Mouse (Mus musculus): Measurements from ENCODE around the gene 1700016H13Rik. TPM values are rescaled to one million over a fixed set of nuclear protein-coding genes. Genes with fewer than 3 reads are reported as not detected.

Gene 1700016H13Rik
- total RNA-seq, 4 experiments from 2014 or later, result not detected

DNA sequence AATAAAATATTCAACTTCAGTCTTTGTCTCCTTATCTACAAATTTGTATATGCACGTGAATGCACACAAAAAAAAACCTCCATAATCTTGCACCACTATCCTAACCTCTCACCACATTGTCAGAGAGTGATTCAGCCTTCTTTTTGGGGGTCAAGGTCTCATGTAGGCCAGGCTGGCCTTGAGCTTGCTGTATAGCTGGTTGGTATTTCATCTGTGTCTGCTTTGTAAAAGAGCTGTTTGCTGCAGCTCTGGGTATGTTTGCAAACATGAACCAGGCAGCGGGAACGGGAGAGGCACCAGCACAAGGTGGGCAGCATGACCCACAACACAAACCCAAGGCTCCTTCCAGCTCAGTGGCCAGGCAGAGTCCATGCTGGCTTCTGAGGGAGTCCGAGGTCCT, 17.8 kb upstream of the 1700016H13Rik start:
- no peak for DNase-seq (ENCODE audit: low spot score in 2 of 2)

DNA sequence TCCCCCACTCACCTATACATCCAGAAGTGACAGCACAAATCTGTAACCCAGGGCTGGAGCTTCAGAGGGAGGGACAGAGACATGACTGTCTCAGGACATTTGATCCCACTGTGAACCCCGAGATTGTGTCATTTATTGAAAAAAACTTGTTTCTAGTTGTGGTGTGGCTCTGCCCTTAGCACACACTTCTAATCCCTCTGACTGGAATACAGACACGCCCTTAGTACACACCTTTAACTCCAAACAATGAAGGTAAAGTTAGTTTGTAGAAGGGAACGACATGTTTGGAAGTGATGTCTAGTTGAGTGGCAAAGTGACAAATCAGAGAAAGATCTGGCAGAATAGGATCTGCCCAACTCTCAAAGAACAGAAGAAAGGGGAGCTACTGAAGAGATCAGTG, 16.0 kb upstream of the 1700016H13Rik start:
- no peak for DNase-seq (ENCODE audit: low spot score in 2 of 2)

DNA sequence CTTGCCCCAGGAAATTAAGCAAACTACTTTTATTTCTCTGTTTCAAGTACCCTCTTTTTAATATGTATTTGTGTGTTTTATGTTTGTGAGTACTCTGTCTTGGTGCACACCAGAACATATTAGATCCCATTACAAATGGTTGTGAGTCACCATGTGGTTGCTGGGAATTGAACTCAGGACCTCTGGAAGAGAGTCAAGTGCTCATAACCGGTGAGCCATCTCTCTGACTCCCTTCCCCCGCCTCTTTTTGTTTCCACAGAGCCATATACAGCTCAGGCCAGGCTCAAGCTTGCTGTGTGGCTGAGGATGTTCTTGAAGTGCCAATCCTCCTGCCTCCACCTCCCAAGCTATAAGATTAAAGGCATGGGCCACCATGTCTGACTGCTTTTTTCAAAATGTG, 10.1 kb upstream of the 1700016H13Rik start:
- no peak for DNase-seq (ENCODE audit: low spot score in 2 of 2)

- DNase-seq (ENCODE audit: low spot score in 2 of 2), result no peak
Measured at GRCm38 (mm10) chr5:103664932-103665331, 9.1 kb upstream of the 1700016H13Rik start.

DNA sequence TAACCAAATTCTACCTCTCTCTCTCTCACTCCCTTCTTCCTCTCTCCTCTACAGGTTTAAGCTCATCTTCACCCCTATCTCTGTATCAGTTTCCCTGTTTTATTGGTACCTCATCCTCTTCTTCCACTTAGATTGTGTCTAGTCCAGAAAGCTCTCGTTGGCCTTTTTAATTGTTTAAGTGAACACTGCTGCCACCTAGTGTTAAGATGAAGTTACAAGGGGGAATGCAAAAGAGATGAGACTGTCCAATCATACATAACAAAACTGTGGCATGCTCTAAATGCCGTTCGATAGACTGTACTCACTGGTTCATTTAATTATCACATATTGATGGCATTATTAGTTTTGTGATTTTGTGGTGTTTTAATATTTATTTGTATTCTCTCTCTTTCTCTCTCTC, 3.8 kb upstream of the 1700016H13Rik start:
- no peak for DNase-seq (ENCODE audit: low spot score in 2 of 2)

DNA sequence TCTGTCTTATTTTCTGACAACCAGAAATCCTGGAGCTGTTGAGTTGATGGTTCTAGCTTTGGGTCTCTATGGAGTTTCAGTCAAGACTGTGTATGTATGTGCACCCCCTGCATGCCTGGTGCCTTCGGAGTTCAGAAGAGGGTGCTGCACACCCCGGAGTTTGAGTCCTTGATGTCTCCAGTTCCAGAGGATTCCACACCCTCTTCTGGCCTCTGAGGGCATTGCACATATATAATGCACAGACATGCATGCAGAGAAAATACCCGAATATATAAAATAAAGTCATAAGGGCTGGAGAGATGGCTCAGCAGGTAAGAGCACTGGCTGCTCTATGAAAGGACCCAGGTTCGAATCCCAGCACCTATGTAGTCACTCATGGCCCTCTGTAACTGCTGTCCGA, 3.1 kb upstream of the 1700016H13Rik start:
- no peak for DNase-seq (ENCODE audit: low spot score in 2 of 2)

- no peak for DNase-seq (ENCODE audit: low spot score in 2 of 2)
Measured at GRCm38 (mm10) chr5:103654780-103655179, 1.0 kb downstream of the 1700016H13Rik start.

DNA sequence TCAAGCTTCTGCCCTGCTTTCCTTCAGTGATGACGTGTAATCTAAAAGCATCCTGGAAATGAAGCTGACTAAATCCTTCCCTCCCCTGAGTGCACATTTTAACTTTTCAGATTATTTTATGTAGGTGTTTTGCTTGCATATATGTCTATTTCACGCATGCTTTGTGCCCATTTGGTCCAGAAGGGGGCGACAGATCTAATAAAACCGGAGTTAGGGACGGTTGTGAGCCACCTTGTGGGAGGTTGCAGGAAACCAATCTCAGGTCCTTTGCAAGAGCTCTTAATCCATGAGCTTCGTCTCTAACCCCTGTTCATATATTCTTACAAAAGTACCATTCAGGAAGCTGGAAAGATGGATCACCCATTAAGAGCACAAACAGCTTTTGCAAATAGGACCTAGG, 1.6 kb downstream of the 1700016H13Rik start:
- DNase-seq (ENCODE audit: low spot score in 2 of 2), result no peak

DNA sequence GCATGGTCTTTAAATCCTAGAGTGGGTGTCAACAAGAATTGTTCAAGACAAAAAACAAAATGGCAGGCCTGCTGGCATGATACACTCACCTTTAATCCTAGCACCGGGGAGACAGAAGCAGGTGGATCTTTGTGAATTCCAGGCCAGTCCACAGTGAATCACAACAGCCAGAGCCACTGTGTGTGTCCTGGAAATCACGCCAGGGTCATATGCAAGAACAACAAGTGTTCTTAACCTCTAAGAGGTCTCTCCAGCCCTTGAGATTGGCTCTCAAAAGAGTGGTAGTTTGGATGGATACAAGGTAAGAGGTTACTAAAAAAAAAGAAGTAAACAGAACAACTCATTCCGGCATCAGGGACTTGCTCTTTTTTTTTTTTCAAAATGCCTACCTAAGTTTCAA, 8.5 kb downstream of the 1700016H13Rik start:
- no peak for DNase-seq (ENCODE audit: low spot score in 2 of 2)

- DNase-seq (ENCODE audit: low spot score in 2 of 2), result no peak
Measured at GRCm38 (mm10) chr5:103644167-103644566, 11.6 kb downstream of the 1700016H13Rik start.

DNA sequence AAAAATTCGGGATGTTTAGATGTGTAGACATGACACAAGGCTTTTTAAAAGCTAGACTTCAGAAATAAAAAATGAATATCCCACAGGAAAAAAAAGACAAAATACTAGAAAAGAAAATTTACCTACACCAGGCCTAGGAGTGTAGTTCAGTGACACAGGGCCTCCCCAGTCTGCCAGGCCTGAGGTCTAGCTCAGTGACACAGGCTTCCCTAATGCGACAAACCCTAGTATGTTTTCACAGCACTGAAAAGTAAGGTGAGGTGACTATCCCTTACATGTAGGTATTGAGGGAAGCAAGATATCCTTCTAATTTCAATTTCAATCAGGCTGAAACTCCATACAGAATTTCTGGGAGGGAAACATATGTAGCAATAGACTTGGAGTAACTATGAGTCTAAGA, 18.6 kb downstream of the 1700016H13Rik start:
- no peak for DNase-seq (ENCODE audit: low spot score in 2 of 2)

- no peak for DNase-seq (ENCODE audit: low spot score in 2 of 2)
Measured at GRCm38 (mm10) chr5:103629854-103630580, 25.8 kb downstream of the 1700016H13Rik start.

DNA sequence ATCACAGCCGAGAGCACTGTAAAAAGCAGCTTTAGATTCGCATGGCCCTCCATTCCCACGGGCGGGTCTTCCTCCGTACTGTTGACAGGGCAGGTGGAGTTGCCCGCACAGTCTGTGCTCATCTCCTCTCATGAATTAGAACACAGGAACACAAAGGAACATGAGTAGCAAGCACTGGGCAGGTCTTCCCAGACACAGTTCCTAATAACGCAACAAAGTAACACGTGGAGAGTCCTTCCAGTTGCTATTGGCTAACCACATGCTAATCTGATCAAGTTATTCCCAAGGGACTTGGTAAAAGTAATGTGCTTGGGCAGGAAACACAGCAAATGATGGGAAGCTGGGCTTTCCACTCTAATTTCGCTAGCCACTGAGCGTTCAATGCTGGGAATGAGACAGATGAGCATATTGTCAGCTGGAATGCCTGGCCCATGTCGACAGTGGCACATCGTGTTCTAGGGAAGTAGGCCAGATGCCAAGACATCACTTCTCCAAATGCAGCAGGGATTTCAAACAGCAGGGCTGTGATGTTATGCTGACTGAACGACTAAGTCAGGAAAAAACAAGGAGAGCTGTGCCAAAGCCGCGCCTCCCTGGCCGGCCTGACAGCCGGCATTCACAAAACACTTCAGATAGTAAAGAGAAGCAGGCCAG, 26.6 kb downstream of the 1700016H13Rik start, which contains the start of gene Slc10a6:
Gene Slc10a6, minus strand, starts transcription at position 293 of the 654 bp plus-strand sequence.
- peak; percentile 5 to 29 for DNase-seq (ENCODE audit: low spot score in 2 of 2)

GRCm38 (mm10) chr5:103628499-103628898, 27.3 kb downstream of the 1700016H13Rik start:
- DNase-seq (ENCODE audit: low spot score in 2 of 2), result no peak

GRCm38 (mm10) chr5:103624831-103625230, 31.0 kb downstream of the 1700016H13Rik start:
- DNase-seq (ENCODE audit: low spot score in 2 of 2), result no peak

DNA sequence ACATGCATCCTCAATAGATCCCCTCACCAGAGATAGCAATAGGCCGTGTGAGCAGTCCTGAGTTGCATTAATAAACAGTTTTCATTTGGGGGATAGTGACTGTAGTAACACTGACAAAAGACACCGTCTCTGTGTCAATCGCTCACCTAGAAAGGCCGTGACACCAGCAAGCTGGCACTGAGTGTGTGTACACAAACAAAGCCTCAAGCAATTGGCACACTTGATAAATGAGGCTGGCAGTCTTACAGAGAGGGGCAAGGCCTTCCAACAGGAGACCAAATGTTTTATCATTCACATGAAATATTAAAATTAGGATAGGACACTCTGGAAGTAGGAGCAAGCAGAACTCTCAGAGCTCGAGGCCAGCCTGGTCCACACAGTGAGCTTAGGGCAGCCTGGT, 33.5 kb downstream of the 1700016H13Rik start:
- no peak for DNase-seq (ENCODE audit: low spot score in 2 of 2)

DNA sequence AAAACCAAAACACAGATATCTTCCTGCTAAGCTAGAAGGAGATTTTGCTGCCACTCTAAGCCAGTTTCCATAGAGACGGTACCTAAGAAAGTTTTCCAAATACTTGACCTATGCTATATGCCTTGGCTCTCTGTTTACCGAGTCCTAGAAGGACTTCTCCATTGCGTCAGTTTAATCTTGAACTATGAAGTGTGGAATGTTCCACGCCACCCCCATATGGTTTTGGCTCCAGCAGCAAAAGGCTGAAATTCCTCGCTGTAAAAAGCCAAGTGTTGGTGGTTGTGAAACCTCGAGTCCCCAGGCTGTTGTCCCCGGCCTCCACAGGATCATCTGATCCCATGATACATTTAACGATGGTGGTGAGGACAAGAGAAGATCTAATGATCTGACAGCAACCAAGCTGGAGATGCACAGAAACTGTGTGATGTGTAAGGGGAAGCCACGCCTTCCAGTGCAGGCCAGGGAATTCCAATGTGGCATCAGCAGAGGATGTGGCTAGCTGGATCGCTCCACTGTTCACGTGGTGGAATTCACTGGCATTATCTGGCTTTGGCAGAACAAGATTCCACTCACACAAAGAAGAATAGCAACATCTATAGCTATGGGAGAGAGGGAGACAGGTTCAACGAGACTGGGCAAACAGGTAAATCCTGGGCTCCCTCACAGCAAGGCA, 35.4 kb downstream of the 1700016H13Rik start:
- no peak for DNase-seq (ENCODE audit: low spot score in 2 of 2)

- no peak for DNase-seq (ENCODE audit: low spot score in 2 of 2)
Measured at GRCm38 (mm10) chr5:103617191-103617590, 38.6 kb downstream of the 1700016H13Rik start.

DNA sequence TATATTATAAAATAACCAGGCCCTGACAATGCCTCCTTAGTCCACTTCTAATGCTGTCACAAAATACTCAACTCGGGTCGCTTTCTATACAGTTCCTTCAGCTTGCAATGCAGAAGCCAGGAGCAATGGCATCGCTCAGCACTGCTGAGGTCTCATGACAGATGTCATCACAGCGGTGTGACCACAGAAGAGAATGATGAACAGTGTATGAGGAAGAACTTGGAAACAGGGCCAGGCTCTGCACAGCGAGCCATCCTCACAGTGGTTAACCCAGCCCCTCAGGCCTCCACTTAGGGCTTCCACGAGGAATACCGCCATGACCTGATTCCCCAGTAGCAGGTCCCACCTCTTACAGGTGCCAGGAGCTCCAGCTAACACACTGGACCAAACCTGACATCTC, 41.5 kb downstream of the 1700016H13Rik start:
- DNase-seq (ENCODE audit: low spot score in 2 of 2), result no peak

DNA sequence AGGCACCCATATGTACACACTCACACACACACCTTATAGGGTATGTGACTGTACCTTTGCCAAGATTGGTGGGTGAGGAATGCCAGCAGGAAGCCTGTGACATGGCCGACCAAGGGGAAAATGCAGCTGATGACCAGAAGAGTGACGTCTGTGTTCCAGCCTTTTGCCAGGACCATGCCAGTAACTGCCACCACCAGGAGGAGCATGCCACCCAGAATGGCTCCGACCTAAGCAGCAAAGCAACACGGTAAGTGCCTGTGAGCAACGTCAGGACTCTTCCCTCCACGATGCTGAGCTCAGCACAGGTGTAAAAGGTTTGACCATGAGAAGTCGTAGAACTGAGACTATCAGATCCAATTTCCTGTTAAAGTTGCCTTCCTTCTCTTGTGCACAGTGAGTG, 43.5 kb downstream of the 1700016H13Rik start:
- DNase-seq (ENCODE audit: low spot score in 2 of 2), result no peak

- no peak for DNase-seq (ENCODE audit: low spot score in 2 of 2)
Measured at GRCm38 (mm10) chr5:103610856-103611472, 44.8 kb downstream of the 1700016H13Rik start.

DNA sequence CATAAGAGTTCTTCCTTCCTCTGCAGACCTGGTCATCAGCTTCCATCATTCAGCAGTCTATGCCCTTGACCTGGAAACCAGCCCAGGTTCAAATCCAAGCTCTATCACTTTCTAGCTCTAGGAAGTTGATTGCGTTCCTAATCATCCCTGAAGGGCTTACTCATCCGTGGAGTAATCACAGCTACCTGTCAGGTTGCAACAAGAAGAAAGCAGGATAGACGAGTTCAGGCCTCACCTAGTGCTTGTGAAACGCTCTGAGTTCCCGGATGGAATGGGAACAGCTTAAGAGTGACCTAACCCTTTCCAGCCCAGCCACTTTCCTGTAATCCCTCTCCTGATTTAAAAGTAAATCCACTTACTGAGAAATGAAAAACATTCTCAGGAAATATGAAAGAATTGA, 45.7 kb downstream of the 1700016H13Rik start:
- no peak for DNase-seq (ENCODE audit: low spot score in 2 of 2)
